ENCODE assay signal across 9 mouse cellular contexts in the genomic region with DNA sequence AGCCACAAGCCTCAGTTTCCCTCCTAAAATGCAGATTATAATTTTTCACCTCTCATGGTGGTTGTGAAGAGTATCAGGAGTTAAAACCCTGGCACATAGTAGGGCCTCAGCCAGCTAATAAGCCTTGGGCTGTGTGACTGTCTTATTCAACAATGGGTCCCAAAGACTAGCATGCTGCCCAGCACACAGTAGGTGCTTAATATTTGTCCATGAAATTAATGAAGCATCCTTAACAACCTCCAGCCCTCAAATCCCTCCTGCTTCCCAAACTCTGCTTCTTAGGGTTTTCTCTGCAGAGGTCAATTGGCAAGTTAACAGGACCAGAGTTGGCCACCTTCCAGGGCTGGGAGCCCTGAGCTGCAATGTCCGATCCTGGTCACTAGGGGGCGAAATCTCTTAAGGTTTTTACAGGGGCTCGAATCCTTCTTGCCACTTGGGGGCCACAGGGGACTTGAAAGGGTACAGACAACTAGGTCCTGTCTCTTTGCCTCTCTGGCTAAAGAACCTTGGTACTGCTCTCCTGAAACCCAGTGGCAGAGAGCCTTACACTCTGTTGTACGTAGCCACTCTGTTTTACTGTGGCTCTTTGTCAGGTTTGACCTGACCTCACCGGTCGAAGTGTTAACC.
DNase-seq lines count a peak whose midpoint lies in the region; ATAC-seq and TF ChIP-seq lines count a peak whose summit lies in the region.
"Had no signal": no experiment of that assay in that cellular context is flagged by ENCODE, and none has a peak within 500 bp of the region (broad histone marks: within the 10 kb centered on the region; RNA-seq: fewer than 3 reads in every experiment).

No protein-coding gene starts in this region.

- DNase-seq in Patski (ENCODE audit: low read depth, low spot score): peak; percentile 64
- DNase-seq in cerebellum, postnatal 10 days: peak; percentile 82 to 86
- peak; percentile 72 for DNase-seq in gastrocnemius, postnatal 14 days
- DNase-seq in kidney, postnatal 4 days: peak; percentile 83
- peak; percentile 88 for DNase-seq in lung, adult 2 months
- DNase-seq in right cerebral cortex, postnatal 10 days (ENCODE audit: low spot score in 2 of 2): peak; percentile 55 to 70
- DNase-seq in urinary bladder, postnatal 25 days (ENCODE audit: low spot score): peak; percentile 80

- H3K4me3 ChIP-seq in C2C12 (ENCODE audit: insufficient read depth, poor library complexity, severe bottlenecking): no peak overlapping the region
- no peak overlapping the region for H3K4me3 ChIP-seq in lung, adult 2 months (replicated peaks; ENCODE audit: extremely low read depth, low read depth, low read length)
- H3K4me3 ChIP-seq: hindbrain, embryonic 15.5 days had no signal

- no peak overlapping the region for H3ac ChIP-seq in C2C12 (ENCODE audit: control insufficient read depth, insufficient read length, low read depth)

- in situ Hi-C loops in Patski (cut with MboI; ENCODE audit: low pct_unique_long_range_greater_than_20kb): loop anchor here (5.0 kb wide), 1 partner anchor 162 kb away; no protein-coding TSS in a partner anchor

- no peaks in the 10 kb centered on the region for H3K79me3 ChIP-seq in C2C12 (ENCODE audit: low read depth)

- intact Hi-C loops in gastrocnemius, postnatal 14 days (cut with DNase I; ENCODE audit: low total_unique reads): loop anchor here (2.0 to 10.0 kb wide), 3 partner anchors 75 to 229 kb away; no protein-coding TSS in a partner anchor

- H3K4me1 ChIP-seq in lung, adult 2 months (ENCODE audit: control insufficient read depth, insufficient read depth, low read length): no peaks in the 10 kb centered on the region

- 36% methylated on average over 6 of the region's 6 CpGs for WGBS in lung, adult 2 months

- CTCF ChIA-PET in Patski (lab: Charles Lee): interaction anchor here (0.6 to 2.8 kb wide), 18 partner anchors 9 to 504 kb away, joined by 3 to 8 read pairs (median 4); no protein-coding TSS in a partner anchor

- POLR2A ChIA-PET in Patski (lab: Charles Lee): no interaction called here

- no peaks in the 10 kb centered on the region for H3K79me2 ChIP-seq in C2C12 (ENCODE audit: control insufficient read depth, insufficient read depth)

- ATAC-seq in Patski: no peak

- TF ChIP-seq CTCF in C2C12 (IDR thresholded peaks at IDR 0.05; ENCODE audit: control insufficient read depth, insufficient read depth, insufficient read length) (peak; percentile 60), Patski (IDR thresholded peaks at IDR 0.05) (peak; percentile 98)
- peak; percentile 84 for TF ChIP-seq CTCF in lung, adult 2 months (IDR thresholded peaks at IDR 0.05; ENCODE audit: insufficient read depth, low read length)

- no peaks in the 10 kb centered on the region for H3K36me3 ChIP-seq in C2C12 (ENCODE audit: control insufficient read depth, insufficient read depth)
- H3K36me3 ChIP-seq: hindbrain, embryonic 15.5 days had no signal

- no peaks in the 10 kb centered on the region for H3K27me3 ChIP-seq in C2C12 (ENCODE audit: control insufficient read depth, insufficient read depth, insufficient read length)
- H3K27me3 ChIP-seq in Patski: no peaks in the 10 kb centered on the region

- no peak for TF ChIP-seq POLR2A in lung, adult 2 months (IDR thresholded peaks at IDR 0.05; ENCODE audit: borderline replicate concordance, extremely low read depth, low read depth, low read length)

TF ChIP-seq in C2C12, 6 proteins besides CTCF, POLR2A, EP300 and RAD21:
- no peak for TF ChIP-seq FOSL1 (IDR thresholded peaks at IDR 0.05; ENCODE audit: insufficient read depth, low read length, poor library complexity, severe bottlenecking)
- TF ChIP-seq MYOG (IDR thresholded peaks at IDR 0.05; ENCODE audit: control insufficient read depth, extremely low read depth, insufficient read length): no peak
- no peak for TF ChIP-seq USF1 (IDR thresholded peaks at IDR 0.05; ENCODE audit: low read depth)
- TF ChIP-seq MYOD1 (IDR thresholded peaks at IDR 0.05; ENCODE audit: control insufficient read depth, insufficient read length, low read depth): no peak
- TF ChIP-seq CEBPB (IDR thresholded peaks at IDR 0.05; ENCODE audit: low read depth): no peak
- no peak for TF ChIP-seq MAX (IDR thresholded peaks at IDR 0.05)
